Mouse (Mus musculus) stomach, postnatal 0 days (tissue): Measurements from ENCODE around the gene Sgk1. TPM values are rescaled to one million over a fixed set of nuclear protein-coding genes. Genes with fewer than 3 reads are reported as not detected.
"Not testable (repeated sequence)": the region's sequence is repeated elsewhere in the genome, so short reads cannot be mapped to it uniquely, and the experiment has no call there.

Source experiments
- ATAC-seq: fragments of 200-750 bp; cut with Nextera tagmentation; 2 replicates; pipeline ENCODE4 v1.8.0; 2017; ENCODE audit not compliant: low FRiP score, low TSS enrichment
- DNase-seq: peaks from one replicate; pipeline ENCODE4 v3.0.0-alpha.2; 2016; ENCODE audit warnings: low spot score
- H3K27ac ChIP-seq: fragments of 300-500 bp; sonication (generic); replicated peaks from 2 replicates; pipeline ENCODE4 v1.5.1; 2014; ENCODE audit warnings: mild to moderate bottlenecking, control low read depth
- H3K27me3 ChIP-seq: fragments of 300-500 bp; sonication (generic); 2 replicates; pipeline ENCODE4 v1.6.1; 2014; ENCODE audit warnings: low read length; ENCODE audit not compliant: control insufficient read depth, insufficient read depth
- H3K36me3 ChIP-seq: fragments of 300-500 bp; sonication (generic); 2 replicates; pipeline ENCODE4 v1.6.1; 2014; ENCODE audit warnings: low read length, mixed read lengths; ENCODE audit not compliant: control insufficient read depth, insufficient read depth
- H3K4me1 ChIP-seq: fragments of 300-500 bp; sonication (generic); replicated peaks from 2 replicates; pipeline ENCODE4 v1.6.1; 2014; ENCODE audit warnings: antibody characterized with exemption; ENCODE audit not compliant: control insufficient read depth, insufficient read depth
- H3K4me2 ChIP-seq: fragments of 300-500 bp; sonication (generic); replicated peaks from 2 replicates; pipeline ENCODE4 v1.6.1; 2014; ENCODE audit warnings: low read depth, mild to moderate bottlenecking, control low read depth, moderate library complexity
- H3K4me3 ChIP-seq: fragments of 300-500 bp; sonication (generic); 2 replicates; pipeline ENCODE4 v1.5.1; 2014; ENCODE audit warnings: low read depth, low read length, control low read depth
- H3K9ac ChIP-seq: fragments of 300-500 bp; sonication (generic); 2 replicates; pipeline ENCODE4 v1.6.1; 2014; ENCODE audit warnings: mild to moderate bottlenecking, low read length, control low read depth, mixed read lengths
- H3K9me3 ChIP-seq: fragments of 300-500 bp; sonication (generic); 2 replicates; pipeline ENCODE4 v1.6.1; 2016; ENCODE audit warnings: low read length; ENCODE audit not compliant: control insufficient read depth
- CTCF ChIP-seq: IDR thresholded peaks from 2 replicates; pipeline ENCODE4 v1.5.1; 2016; ENCODE audit warnings: antibody characterized with exemption, low read depth, mild to moderate bottlenecking, moderate library complexity
- EP300 ChIP-seq: optimal IDR thresholded peaks from 2 replicates; pipeline ENCODE3; 2016; ENCODE audit warnings: antibody characterized with exemption
- WGBS: fragments of 180-500 bp; shearing (Covaris S2); extraction: QIAGEN DNeasy Blood & Tissue Kit; methylation state at CpG from one replicate; pipeline ENCODE4 v1.1.7; 2014; 5-methylcytosine and 5-hydroxymethylcytosine counted together
- polyA plus RNA-seq: library from polyadenylated mRNA; unstranded; fragments of >200 nt; fragmentation: Nextera tagmentation; extraction: Ambion mirVana; gene quantifications from 2 replicates; pipeline ENCODE4 v1.2.1, GENCODE M21; 2015

The Sgk1 gene
- polyA plus RNA-seq, 1 experiment from 2014 or later, result 60.0 TPM

DNA sequence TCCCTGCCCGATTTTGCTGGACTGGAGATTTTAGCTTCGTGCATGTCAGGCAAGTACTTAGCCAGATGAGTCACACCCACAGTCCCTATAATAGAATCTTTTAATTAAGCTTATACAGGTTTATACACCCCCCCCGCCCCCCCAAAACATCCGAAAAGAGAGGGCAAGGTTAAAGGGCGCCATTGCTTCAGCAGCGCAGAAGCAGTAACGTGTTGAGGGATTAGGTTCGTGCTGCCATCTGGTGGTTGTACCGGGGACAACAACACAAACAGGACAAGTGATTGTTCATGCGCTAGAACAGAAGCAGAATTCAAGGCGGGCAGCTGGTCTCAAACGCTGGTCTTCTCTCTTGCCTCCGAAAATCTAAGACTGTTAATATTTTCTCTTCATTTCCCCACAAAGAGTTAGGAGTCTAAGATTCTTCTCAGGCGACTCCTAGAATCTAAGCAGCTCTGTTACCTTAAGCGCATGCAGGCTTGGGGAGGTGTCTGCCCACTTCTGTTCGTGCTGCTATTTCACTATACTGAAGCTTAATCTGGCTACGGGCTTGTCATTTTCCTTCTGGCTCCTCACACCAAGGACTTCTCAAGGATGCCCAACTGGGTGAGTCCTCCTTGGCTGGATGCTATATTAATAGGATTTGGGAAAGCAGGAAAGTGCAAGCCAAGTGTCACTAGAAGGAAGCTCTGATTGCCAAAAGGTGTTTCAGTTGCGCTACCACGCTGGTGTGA is 128.3 kb downstream of the Sgk1 start:
- H3K4me1 ChIP-seq, result no peaks in the 10 kb centered on the region
- H3K36me3 ChIP-seq, result no peaks in the 10 kb centered on the region
- 38% methylated on average over 19 of the region's 19 CpGs for WGBS
- DNase-seq, result peak; percentile 82
- no peak overlapping the region for H3K27ac ChIP-seq
- no peak for TF ChIP-seq EP300
- peak; percentile 85 for TF ChIP-seq CTCF
- no peaks in the 10 kb centered on the region for H3K9me3 ChIP-seq
- H3K9ac ChIP-seq, result no peak overlapping the region
- no peak overlapping the region for H3K4me3 ChIP-seq
- no peak overlapping the region for H3K4me2 ChIP-seq
- ATAC-seq, result no peak; the same call in 1 of the 2 replicates
- no peaks in the 10 kb centered on the region for H3K27me3 ChIP-seq

DNA sequence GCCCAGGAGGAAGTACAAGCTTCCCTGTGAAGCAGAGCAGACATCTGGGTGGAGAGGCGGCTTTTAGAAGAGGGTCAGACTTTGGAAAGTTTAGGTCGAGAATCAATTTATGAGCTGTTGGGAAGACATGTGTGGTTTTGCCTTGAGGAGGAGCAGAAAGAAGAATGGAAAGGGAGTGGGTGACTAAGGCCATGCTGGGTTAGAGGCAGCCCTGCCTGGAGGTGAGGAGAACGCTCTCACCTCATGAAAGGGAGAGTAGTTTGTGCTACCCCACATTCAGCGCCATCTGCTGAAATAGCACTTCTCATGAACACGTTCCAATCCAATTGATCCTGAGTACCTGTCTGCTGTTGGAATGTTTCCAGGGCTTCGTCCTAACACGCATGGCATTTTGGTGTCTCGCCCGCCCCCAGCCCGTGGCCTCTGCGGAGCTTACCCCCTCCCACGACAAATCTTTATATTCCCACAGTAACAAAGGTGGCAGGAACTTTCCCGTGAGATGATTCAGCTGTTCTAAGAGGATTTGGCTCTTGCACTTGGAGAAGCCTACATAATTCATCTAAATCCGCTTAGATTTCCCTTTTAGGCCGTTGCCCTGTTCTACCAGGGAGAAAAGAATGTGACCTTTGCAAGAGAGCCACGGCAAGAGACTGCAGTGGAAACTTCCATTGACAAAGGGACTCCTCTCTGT is 135.6 kb downstream of the Sgk1 start:
- TF ChIP-seq CTCF (no peak), EP300 (no peak)
- Histone ChIP-seq H3K27ac (no peak overlapping the region), H3K36me3 (no peaks in the 10 kb centered on the region), H3K9me3 (no peaks in the 10 kb centered on the region), H3K9ac (no peak overlapping the region), H3K27me3 (no peaks in the 10 kb centered on the region), H3K4me1 (no peaks in the 10 kb centered on the region), H3K4me2 (no peak overlapping the region), H3K4me3 (no peak overlapping the region)
- WGBS, result 40% methylated on average over 16 of the region's 16 CpGs
- no peak for DNase-seq
- no peak for ATAC-seq

DNA sequence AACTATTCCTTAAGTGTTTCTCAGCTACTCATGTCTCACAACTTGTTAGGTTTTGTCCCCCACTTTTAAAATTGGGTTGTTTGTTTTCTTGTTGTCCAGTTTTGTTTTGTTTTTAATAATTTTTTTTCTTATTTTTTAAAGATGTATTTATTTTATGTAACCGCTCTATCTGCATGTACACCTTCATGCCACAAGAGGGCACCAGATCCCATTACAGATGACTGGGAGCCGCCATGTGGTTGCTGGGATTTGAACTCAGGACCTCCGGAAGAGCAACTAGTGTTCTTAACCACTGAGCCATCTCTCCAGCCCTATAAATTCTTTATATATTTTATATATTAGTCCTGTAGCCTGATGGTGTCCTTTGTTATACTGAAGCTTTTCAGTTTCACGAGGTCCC is 136.6 kb downstream of the Sgk1 start:
- TF ChIP-seq EP300, result no peak
- peak; percentile 47 for TF ChIP-seq CTCF
- no peaks in the 10 kb centered on the region for H3K27me3 ChIP-seq
- no peak overlapping the region for H3K27ac ChIP-seq
- H3K4me1 ChIP-seq, result no peaks in the 10 kb centered on the region
- DNase-seq (no peak), ATAC-seq (no peak)
- no peaks in the 10 kb centered on the region for H3K36me3 ChIP-seq
- no peak overlapping the region for H3K4me2 ChIP-seq
- no peak overlapping the region for H3K4me3 ChIP-seq
- no peaks in the 10 kb centered on the region for H3K9me3 ChIP-seq
- H3K9ac ChIP-seq, result no peak overlapping the region
- 93% methylated on average over 4 of the region's 4 CpGs for WGBS

DNA sequence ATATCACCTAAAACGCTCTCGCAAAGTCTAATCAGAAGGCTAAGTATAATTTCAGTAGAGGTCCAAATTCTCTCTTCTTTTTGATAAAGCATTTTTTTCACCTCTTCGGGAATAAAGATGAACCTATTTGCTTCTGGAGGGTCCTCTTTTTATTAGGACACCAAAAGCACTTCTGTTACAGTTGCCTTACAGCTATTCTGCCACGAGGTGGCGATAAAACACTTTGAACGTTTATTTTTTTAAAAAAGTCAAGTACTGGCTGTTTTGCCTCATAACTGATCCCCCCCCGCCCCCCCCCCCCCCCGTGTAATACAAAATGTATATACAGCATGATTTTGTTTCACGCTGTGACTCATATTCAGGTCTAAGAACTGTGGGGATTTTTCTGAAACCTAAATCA is 152.3 kb downstream of the Sgk1 start:
- no peak overlapping the region for H3K27ac ChIP-seq
- no peaks in the 10 kb centered on the region for H3K36me3 ChIP-seq
- WGBS, result 9% methylated on average over 9 of the region's 9 CpGs
- H3K4me3 ChIP-seq, result no peak overlapping the region
- no peaks in the 10 kb centered on the region for H3K9me3 ChIP-seq
- H3K9ac ChIP-seq, result no peak overlapping the region
- TF ChIP-seq CTCF, result peak; percentile 65
- no peak for TF ChIP-seq EP300
- no peak overlapping the region for H3K4me2 ChIP-seq
- no peaks in the 10 kb centered on the region for H3K4me1 ChIP-seq
- H3K27me3 ChIP-seq, result no peaks in the 10 kb centered on the region
- no peak for DNase-seq
- ATAC-seq, result no peak

DNA sequence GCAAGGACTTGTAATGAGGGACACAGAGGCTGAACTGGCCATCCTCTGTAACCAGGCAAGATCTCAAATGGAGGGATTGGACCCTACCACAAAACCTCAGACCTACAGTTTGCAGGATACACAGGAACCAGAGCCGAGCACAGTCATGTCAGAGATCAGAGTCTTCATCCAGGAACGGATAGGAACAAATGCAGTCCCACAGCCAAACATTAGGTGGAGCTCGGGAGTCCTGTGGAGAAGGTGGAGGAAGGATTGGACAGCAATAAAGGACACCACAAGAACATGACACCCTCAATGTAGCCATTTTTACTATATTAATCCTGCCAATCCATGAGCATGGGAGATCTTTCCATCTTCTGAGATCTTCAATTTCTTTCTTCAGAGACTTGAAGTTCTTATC is 154.3 kb downstream of the Sgk1 start:
- H3K36me3 ChIP-seq, H3K27ac ChIP-seq, ATAC-seq, H3K4me1 ChIP-seq, H3K9me3 ChIP-seq, H3K9ac ChIP-seq, H3K27me3 ChIP-seq, H3K4me2 ChIP-seq, H3K4me3 ChIP-seq: not testable (repeated sequence)
- WGBS, result 7% methylated on average over 3 of the region's 3 CpGs
- peak; percentile 74 for TF ChIP-seq CTCF
- peak; percentile 72 for DNase-seq

Other genes with a start within 250 kb of the Sgk1 start
- gene 4930444G20Rik, start 185.9 kb downstream of the Sgk1 start, polyA plus RNA-seq, result not detected in 2 replicates